ENCODE assay signal across 8 mouse cellular contexts in the genomic region with DNA sequence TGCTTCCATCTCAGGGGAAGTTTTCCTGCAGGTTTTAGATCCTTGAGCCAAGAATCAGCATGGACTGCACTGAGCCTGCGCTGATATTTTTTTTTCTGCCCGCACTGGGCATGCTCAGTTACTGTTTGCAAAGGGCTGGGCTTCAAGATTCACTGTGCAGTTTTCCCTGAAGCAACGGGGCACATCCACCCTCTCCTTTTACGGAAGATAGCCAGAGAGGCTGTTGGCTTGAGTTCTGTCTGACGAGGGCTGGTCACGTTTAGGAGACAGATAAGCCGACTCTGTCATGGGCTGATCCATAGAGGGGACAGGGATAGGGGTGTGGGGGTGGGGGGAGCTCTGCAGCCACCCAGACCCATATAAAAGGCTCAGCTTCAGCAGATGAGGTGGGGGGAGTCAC. TPM values are rescaled to one million over a fixed set of nuclear protein-coding genes. Genes with fewer than 3 reads are reported as not detected.
DNase-seq lines count a peak whose midpoint lies in the region; ATAC-seq and TF ChIP-seq lines count a peak whose summit lies in the region.

No protein-coding gene starts in this region.

- no peaks in the 10 kb centered on the region for H3K27me3 ChIP-seq in forebrain, postnatal 0 days (ENCODE audit: insufficient read depth, low read length)
- H3K27me3 ChIP-seq in kidney, embryonic 14.5 days (ENCODE audit: control insufficient read depth, insufficient read depth, low read length): no peaks in the 10 kb centered on the region
- no peaks in the 10 kb centered on the region for H3K27me3 ChIP-seq in liver, embryonic 15.5 days

- peak overlapping the region; percentile 35; the same call in 1 of the 2 replicates for H3K4me3 ChIP-seq in brown adipose tissue, adult 24 weeks (ENCODE audit: insufficient read depth, low read depth, low read length)
- no peak overlapping the region for H3K4me3 ChIP-seq in forebrain, postnatal 0 days (ENCODE audit: low read depth, low read length)
- no peak overlapping the region for H3K4me3 ChIP-seq in kidney, embryonic 14.5 days (ENCODE audit: low read length)
- H3K4me3 ChIP-seq in liver, embryonic 15.5 days (replicated peaks): peak overlapping the region; percentile 41

- H3K27ac ChIP-seq in brown adipose tissue, adult 24 weeks (replicated peaks; ENCODE audit: low read depth, low read length): no peak overlapping the region
- H3K27ac ChIP-seq in forebrain, postnatal 0 days (ENCODE audit: low read depth, low read length): no peak overlapping the region
- H3K27ac ChIP-seq in kidney, embryonic 14.5 days (ENCODE audit: low read depth, low read length): no peak overlapping the region
- H3K27ac ChIP-seq in liver, embryonic 15.5 days (replicated peaks): peak overlapping the region; percentile 91

- no peak for TF ChIP-seq CTCF in forebrain, postnatal 0 days (IDR thresholded peaks at IDR 0.05; ENCODE audit: low read depth)

- ATAC-seq in forebrain, postnatal 0 days: peak; percentile 55
- peak; percentile 24; the same call in 1 of the 2 replicates for ATAC-seq in kidney, embryonic 14.5 days (ENCODE audit: low FRiP score, low TSS enrichment)
- ATAC-seq in liver, embryonic 15.5 days (ENCODE audit: insufficient read depth): peak; percentile 77
- ATAC-seq in inflammation-experienced regulatory T-cells, adult 6 months: no peak

- no peaks in the 10 kb centered on the region for H3K36me3 ChIP-seq in forebrain, postnatal 0 days (ENCODE audit: insufficient read depth)
- H3K36me3 ChIP-seq in kidney, embryonic 14.5 days (ENCODE audit: control insufficient read depth, insufficient read depth, low read length): no peaks in the 10 kb centered on the region
- H3K36me3 ChIP-seq in liver, embryonic 15.5 days (replicated peaks): peaks cover 31% of the 10 kb centered on the region

- peak; percentile 53 for DNase-seq in layer of hippocampus, adult 11-12 months (ENCODE audit: low spot score)
- no peak for DNase-seq in layer of hippocampus, adult 9-10 months (ENCODE audit: low spot score)
- peak; percentile 49 for DNase-seq in forebrain, postnatal 0 days
- peak; percentile 67 to 75 for DNase-seq in spleen, postnatal 10 days (ENCODE audit: low spot score in 2 of 2)

- 57% methylated on average over 7 of the region's 7 CpGs for WGBS in forebrain, postnatal 0 days
- 28% methylated on average over 7 of the region's 7 CpGs for WGBS in kidney, embryonic 14.5 days
- 5% methylated on average over 7 of the region's 7 CpGs for WGBS in liver, embryonic 15.5 days (ENCODE audit: insufficient replicate concordance)

- no peak overlapping the region for H3K9ac ChIP-seq in forebrain, postnatal 0 days
- no peak overlapping the region for H3K9ac ChIP-seq in kidney, embryonic 14.5 days (ENCODE audit: low read depth, low read length)
- peak overlapping the region; percentile 47 for H3K9ac ChIP-seq in liver, embryonic 15.5 days

- H3K9me3 ChIP-seq in forebrain, postnatal 0 days (ENCODE audit: low read length): no peaks in the 10 kb centered on the region
- no peaks in the 10 kb centered on the region for H3K9me3 ChIP-seq in kidney, embryonic 14.5 days (ENCODE audit: control insufficient read depth, low read length)
- no peaks in the 10 kb centered on the region for H3K9me3 ChIP-seq in liver, embryonic 15.5 days (replicated peaks)

- peak overlapping the region; percentile 29 for H3K4me2 ChIP-seq in forebrain, postnatal 0 days (ENCODE audit: low read depth)
- H3K4me2 ChIP-seq in kidney, embryonic 14.5 days (replicated peaks; ENCODE audit: low read depth, low read length): 0 out of 2 replicates have a peak overlapping the region, but pooled peaks have one; percentile 13
- peak overlapping the region; percentile 77 for H3K4me2 ChIP-seq in liver, embryonic 15.5 days

- peaks cover 19% of the 10 kb centered on the region for H3K4me1 ChIP-seq in brown adipose tissue, adult 24 weeks (ENCODE audit: control insufficient read depth, insufficient read depth, insufficient read length, low read length)
- no peaks in the 10 kb centered on the region for H3K4me1 ChIP-seq in forebrain, postnatal 0 days (ENCODE audit: insufficient read depth)
- peaks cover 29% of the 10 kb centered on the region for H3K4me1 ChIP-seq in kidney, embryonic 14.5 days (ENCODE audit: control insufficient read depth, insufficient read depth, low read length)
- peaks cover 99% of the 10 kb centered on the region for H3K4me1 ChIP-seq in liver, embryonic 15.5 days (replicated peaks)

RNA-seq across cellular contexts. Expression of gene Hk1, which starts 47.2 kb away (rescaled TPM):
- 19.8 and 27.2 TPM in 2 replicates for polyA plus RNA-seq in brown adipose tissue, adult 24 weeks (2012; ENCODE audit: insufficient read depth, insufficient read length, missing spikeins)
- 86.2 and 90.1 TPM in 2 replicates for total RNA-seq in forebrain, postnatal 0 days (2014; rRNA removed)
- polyA plus RNA-seq in forebrain, postnatal 0 days (2015; fragmentation: Nextera tagmentation; extraction: Ambion mirVana): 109 and 140 TPM in 2 replicates
- polyA plus RNA-seq in kidney, embryonic 14.5 days (2014; fragmentation: Nextera tagmentation; extraction: Ambion mirVana): 14.2 and 31.4 TPM in 2 replicates
- polyA plus RNA-seq in liver, embryonic 15.5 days (2015; fragmentation: Nextera tagmentation; extraction: Ambion mirVana): 85.1 and 99.9 TPM in 2 replicates
- polyA plus RNA-seq in inflammation-experienced regulatory T-cells, adult 6 months (2017; shearing (Covaris generic)): 100 to 1,000 TPM in 1 of 3 experiments, 10 to 100 TPM in 2; 64.3 to 101 (median 74.8) TPM

Comparison
In these comparisons a context has a peak if more than half of its experiments do, and no peak if none do; other contexts are left out.
1. H3K4me3 ChIP-seq: peak in brown adipose tissue, adult 24 weeks (single experiment) and liver, embryonic 15.5 days (single experiment); none in forebrain, postnatal 0 days (single experiment) and kidney, embryonic 14.5 days (single experiment).
2. H3K4me2 ChIP-seq: peak in every context shown above with its lines; median percentile 77 in liver, embryonic 15.5 days; 29 in forebrain, postnatal 0 days; 13 in kidney, embryonic 14.5 days.